Mouse (Mus musculus) liver, embryonic 16.5 days (tissue): Measurements from ENCODE around the gene Deaf1. TPM values are rescaled to one million over a fixed set of nuclear protein-coding genes. Genes with fewer than 3 reads are reported as not detected.

Source experiments
- ATAC-seq: fragments of 200-750 bp; cut with Nextera tagmentation; 2 replicates; pipeline ENCODE4 v1.8.0; 2017; ENCODE audit warnings: low read depth, mild to moderate bottlenecking, moderate number of reproducible peaks, moderate library complexity
- H3K27ac ChIP-seq: fragments of 300-500 bp; sonication (generic); 2 replicates; pipeline ENCODE4 v1.5.1; 2014; ENCODE audit warnings: mild to moderate bottlenecking, low read length
- H3K27me3 ChIP-seq: fragments of 300-500 bp; sonication (generic); 2 replicates; pipeline ENCODE4 v1.6.1; 2014; ENCODE audit warnings: low read depth, low read length, mixed read lengths; ENCODE audit not compliant: control insufficient read depth, insufficient read depth
- H3K36me3 ChIP-seq: fragments of 300-500 bp; sonication (generic); 2 replicates; pipeline ENCODE4 v1.6.1; 2014; ENCODE audit warnings: mild to moderate bottlenecking; ENCODE audit not compliant: control insufficient read depth, insufficient read depth
- H3K4me1 ChIP-seq: fragments of 300-500 bp; sonication (generic); 2 replicates; pipeline ENCODE4 v1.6.1; 2014; ENCODE audit warnings: low read depth, low read length, mixed read lengths; ENCODE audit not compliant: control insufficient read depth
- H3K4me2 ChIP-seq: fragments of 300-500 bp; sonication (generic); 2 replicates; pipeline ENCODE4 v1.6.1; 2014; ENCODE audit warnings: low read depth, low read length, mixed read lengths
- H3K4me3 ChIP-seq: fragments of 300-500 bp; sonication (generic); 2 replicates; pipeline ENCODE4 v1.5.1; 2014; ENCODE audit warnings: low read depth, mild to moderate bottlenecking, low read length
- H3K9ac ChIP-seq: fragments of 300-500 bp; sonication (generic); 2 replicates; pipeline ENCODE4 v1.6.1; 2014; ENCODE audit warnings: low read depth, low read length
- H3K9me3 ChIP-seq: fragments of 300-500 bp; sonication (generic); replicated peaks from 2 replicates; pipeline ENCODE4 v1.6.1; 2016; ENCODE audit warnings: low read length; ENCODE audit not compliant: control insufficient read depth
- WGBS: fragments of 180-500 bp; shearing (Covaris S2); extraction: QIAGEN DNeasy Blood & Tissue Kit; methylation state at CpG from one replicate; pipeline ENCODE4 v1.1.7; 2014; ENCODE audit not compliant: insufficient replicate concordance; 5-methylcytosine and 5-hydroxymethylcytosine counted together
- polyA plus RNA-seq: library from polyadenylated mRNA; unstranded; fragments of >200 nt; fragmentation: Nextera tagmentation; extraction: Ambion mirVana; gene quantifications from 2 replicates; pipeline ENCODE4 v1.2.1, GENCODE M21; 2015

The Deaf1 gene
- polyA plus RNA-seq, 1 experiment from 2014 or later, result 13.6 TPM

DNA sequence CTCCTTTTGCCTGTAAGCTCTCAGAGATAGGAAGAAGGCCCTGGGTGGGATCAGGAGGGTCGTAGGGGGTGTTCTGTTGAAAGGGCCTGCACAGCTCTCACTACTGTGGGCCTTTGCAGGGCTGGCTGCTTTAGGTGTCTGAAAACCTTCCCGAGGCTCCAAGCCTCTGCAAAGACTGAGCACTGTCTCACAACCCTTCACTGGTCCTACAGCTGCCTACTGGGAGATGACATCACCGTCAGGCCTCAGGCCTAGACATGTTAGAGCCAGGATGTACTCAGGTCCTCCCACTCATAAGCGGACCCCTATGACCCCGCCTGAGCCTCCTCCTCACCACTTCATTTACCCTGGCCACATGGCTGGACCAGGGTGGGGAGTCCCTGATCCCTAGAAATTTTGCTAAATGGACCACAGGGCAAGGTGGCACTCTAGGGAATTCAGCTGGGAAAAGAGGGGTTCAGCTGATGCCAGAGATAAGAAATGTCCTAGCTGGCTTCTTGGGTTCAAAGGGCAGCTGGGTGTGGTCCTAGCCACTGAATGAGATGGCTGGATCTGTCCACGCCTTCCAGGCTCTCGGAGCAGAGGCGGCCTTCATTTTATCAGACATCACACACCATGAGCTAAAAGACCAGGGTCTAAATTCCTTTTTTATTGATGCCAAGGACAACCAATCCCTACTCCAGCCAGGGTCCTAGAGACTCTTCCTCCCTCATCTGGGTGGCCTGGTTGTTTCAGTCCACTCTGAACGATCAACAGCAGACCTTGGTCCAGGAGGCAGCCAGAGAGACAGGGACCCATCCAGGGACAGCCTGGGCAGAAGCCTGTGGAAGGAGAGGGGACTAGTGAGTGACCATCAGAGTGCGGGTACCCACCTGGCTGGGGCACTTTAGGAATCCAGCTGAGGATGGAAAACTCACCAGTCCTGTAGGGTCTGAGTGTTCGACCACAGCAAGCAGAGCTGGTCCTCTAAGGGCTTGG lies 49.5 kb downstream of the Deaf1 start:
- ATAC-seq, result no peak
- no peak overlapping the region for H3K4me3 ChIP-seq
- no peak overlapping the region for H3K9ac ChIP-seq
- H3K27ac ChIP-seq, result no peak overlapping the region
- peaks cover 21% of the 10 kb centered on the region for H3K27me3 ChIP-seq
- no peak overlapping the region for H3K4me2 ChIP-seq
- 64% methylated on average over 11 of the region's 11 CpGs for WGBS
- H3K36me3 ChIP-seq, result no peaks in the 10 kb centered on the region
- no peaks in the 10 kb centered on the region for H3K4me1 ChIP-seq
- no peaks in the 10 kb centered on the region for H3K9me3 ChIP-seq

- Histone ChIP-seq H3K4me3 (no peak within 1 kb of the TSS), H3K27me3 (peaks cover 21% of the 10 kb centered on the region), H3K4me2 (no peak within 1 kb of the TSS), H3K9me3 (no peaks in the 10 kb centered on the region), H3K27ac (no peak within 1 kb of the TSS), H3K4me1 (no peaks in the 10 kb centered on the region), H3K36me3 (no peaks in the 10 kb centered on the region), H3K9ac (no peak within 1 kb of the TSS)
- 57% methylated on average over 11 of the region's 11 CpGs for WGBS
- no peak for ATAC-seq
Measured at GRCm38 (mm10) chr7:141276546-141276945, 50.9 kb downstream of the Deaf1 start, which contains the start of gene Cdhr5. TSS of gene Cdhr5 (minus strand) at chr7:141276786.

DNA sequence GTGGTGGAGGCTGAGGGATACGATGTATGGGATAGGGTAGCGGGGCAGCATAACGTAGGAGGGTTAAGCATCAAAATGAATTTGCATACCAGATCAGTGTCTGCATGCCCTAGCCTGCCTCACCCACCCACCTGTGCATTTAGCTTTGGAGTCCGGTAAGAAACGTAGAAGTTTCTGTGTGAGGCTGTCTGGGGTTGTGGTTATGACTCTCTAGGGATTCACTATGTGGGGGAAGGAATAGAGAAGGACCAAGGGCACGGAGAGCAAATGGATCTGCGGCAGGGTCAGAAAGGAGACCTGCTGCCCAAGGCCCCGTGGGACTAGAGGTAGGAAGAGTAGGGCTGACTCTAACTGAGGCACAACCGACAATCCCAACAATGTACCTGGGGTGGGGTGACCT lies 52.1 kb downstream of the Deaf1 start:
- H3K27me3 ChIP-seq, result peaks cover 21% of the 10 kb centered on the region
- no peak overlapping the region for H3K4me2 ChIP-seq
- H3K4me3 ChIP-seq, result no peak overlapping the region
- no peaks in the 10 kb centered on the region for H3K36me3 ChIP-seq
- no peak for ATAC-seq
- 76% methylated on average over 9 of the region's 9 CpGs for WGBS
- H3K9me3 ChIP-seq, result no peaks in the 10 kb centered on the region
- H3K9ac ChIP-seq, result no peak overlapping the region
- H3K4me1 ChIP-seq, result no peaks in the 10 kb centered on the region
- H3K27ac ChIP-seq, result no peak overlapping the region

- Histone ChIP-seq H3K36me3 (no peaks in the 10 kb centered on the region), H3K9ac (no peak overlapping the region), H3K9me3 (no peaks in the 10 kb centered on the region), H3K27ac (no peak overlapping the region), H3K27me3 (peaks cover 3% of the 10 kb centered on the region), H3K4me3 (no peak overlapping the region), H3K4me1 (peaks cover 6% of the 10 kb centered on the region), H3K4me2 (no peak overlapping the region)
- no peak for ATAC-seq
- 64% methylated on average over 3 of the region's 3 CpGs for WGBS
Measured at GRCm38 (mm10) chr7:141270631-141271030, 56.9 kb downstream of the Deaf1 start.

DNA sequence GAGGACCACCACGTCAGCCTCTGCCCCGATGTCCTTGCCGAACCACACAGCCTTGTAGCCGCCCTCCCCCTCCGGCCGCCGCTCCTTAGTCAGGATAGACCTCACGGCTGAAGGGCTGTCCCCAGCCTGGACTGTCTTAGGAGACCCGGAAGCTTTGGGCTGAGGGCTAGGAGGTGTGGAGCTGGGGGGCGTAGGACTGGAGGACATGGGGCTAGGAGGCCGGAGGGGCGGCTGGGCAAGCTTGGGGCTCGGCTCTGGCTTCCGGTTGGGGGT lies 58.3 kb downstream of the Deaf1 start:
- no peak overlapping the region for H3K9ac ChIP-seq
- 48% methylated on average over 14 of the region's 14 CpGs for WGBS
- peak overlapping the region; percentile 16 for H3K4me3 ChIP-seq
- no peak for ATAC-seq
- H3K27me3 ChIP-seq, result peaks cover 3% of the 10 kb centered on the region
- H3K27ac ChIP-seq, result no peak overlapping the region
- H3K4me1 ChIP-seq, result peaks cover 17% of the 10 kb centered on the region
- H3K4me2 ChIP-seq, result peak overlapping the region; percentile 35
- no peaks in the 10 kb centered on the region for H3K9me3 ChIP-seq
- H3K36me3 ChIP-seq, result no peaks in the 10 kb centered on the region

GRCm38 (mm10) chr7:141268466-141269272 lies 58.8 kb downstream of the Deaf1 start:
- no peak for ATAC-seq
- peaks cover 17% of the 10 kb centered on the region for H3K4me1 ChIP-seq
- H3K27me3 ChIP-seq, result peaks cover 3% of the 10 kb centered on the region
- peak overlapping the region; percentile 35 for H3K4me2 ChIP-seq
- H3K4me3 ChIP-seq, result peak overlapping the region; percentile 16
- no peaks in the 10 kb centered on the region for H3K36me3 ChIP-seq
- H3K9ac ChIP-seq, result no peak overlapping the region
- 19% methylated on average over 24 of the region's 24 CpGs for WGBS
- H3K27ac ChIP-seq, result peak overlapping the region; percentile 41; the same call in 1 of the 2 replicates
- no peaks in the 10 kb centered on the region for H3K9me3 ChIP-seq

- H3K9me3 ChIP-seq, result no peaks in the 10 kb centered on the region
- H3K4me2 ChIP-seq, result peak within 1 kb of the TSS; percentile 85
- peak; percentile 84 for ATAC-seq
- peak within 1 kb of the TSS; percentile 71 for H3K9ac ChIP-seq
- H3K36me3 ChIP-seq, result peaks cover 27% of the 10 kb centered on the region
- H3K27ac ChIP-seq, result peak within 1 kb of the TSS; percentile 36; the same call in 1 of the 2 replicates
- WGBS, result 3% methylated on average over 25 of the region's 25 CpGs
- H3K4me1 ChIP-seq, result peaks cover 17% of the 10 kb centered on the region
- peak within 1 kb of the TSS; percentile 73 for H3K4me3 ChIP-seq
- peaks cover 3% of the 10 kb centered on the region for H3K27me3 ChIP-seq
Measured at GRCm38 (mm10) chr7:141265739-141266561, 61.5 kb downstream of the Deaf1 start, which contains the start of gene Irf7. TSS of gene Irf7 (minus strand) at chr7:141266481.

- Histone ChIP-seq H3K36me3 (peaks cover 33% of the 10 kb centered on the region), H3K9me3 (no peaks in the 10 kb centered on the region), H3K4me2 (peak overlapping the region; percentile 85), H3K27me3 (peaks cover 3% of the 10 kb centered on the region), H3K4me1 (peaks cover 17% of the 10 kb centered on the region), H3K4me3 (peak overlapping the region; percentile 73), H3K9ac (no peak overlapping the region), H3K27ac (no peak overlapping the region)
- no peak for ATAC-seq
- 33% methylated on average over 11 of the region's 11 CpGs for WGBS
Measured at GRCm38 (mm10) chr7:141265411-141265738, 62.1 kb downstream of the Deaf1 start.
